Comparison of ENCODE assay signal across 30 mouse cellular contexts in the genomic region with DNA sequence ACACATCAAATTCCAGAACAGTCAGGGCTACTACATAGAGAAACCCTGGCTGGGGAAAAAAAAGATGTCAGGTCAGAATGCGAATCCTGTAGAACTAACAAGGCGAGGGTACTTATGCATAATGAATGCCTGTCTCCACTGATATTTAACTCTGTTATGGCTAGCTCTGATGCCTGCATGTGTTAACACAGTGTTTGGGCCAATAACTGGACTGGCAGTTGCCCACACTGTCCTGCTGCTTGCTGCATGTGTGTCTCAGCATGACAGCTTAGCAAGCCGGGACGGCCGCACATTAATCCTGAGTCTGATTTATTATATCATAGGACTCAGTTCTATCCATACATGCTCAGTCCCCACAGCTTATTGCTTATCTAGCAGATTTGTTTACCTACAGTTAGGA. TPM values are rescaled to one million over a fixed set of nuclear protein-coding genes. Genes with fewer than 3 reads are reported as not detected.
"Had no signal": no experiment of that assay in that cellular context is flagged by ENCODE, and none has a peak within 500 bp of the region (broad histone marks: within the 10 kb centered on the region; RNA-seq: fewer than 3 reads in every experiment).

No protein-coding gene starts in this region.

- H3K27ac ChIP-seq: gastrocnemius, adult 2 months; heart, embryonic 13.5 days; heart, embryonic 15.5 days; hindbrain, embryonic 10.5 days; hindbrain, embryonic 12.5 days; hindbrain, embryonic 14.5 days; intestine, embryonic 15.5 days; layer of hippocampus, adult 2 months; limb, embryonic 13.5 days; limb, embryonic 15.5 days; liver, embryonic 12.5 days; liver, embryonic 14.5 days had no signal

- H3K36me3 ChIP-seq: heart, embryonic 13.5 days; heart, embryonic 15.5 days; hindbrain, embryonic 10.5 days; hindbrain, embryonic 12.5 days; intestine, embryonic 15.5 days; limb, embryonic 13.5 days; limb, embryonic 15.5 days; liver, embryonic 12.5 days had no signal

- DNase-seq: gastrocnemius, adult 2 months; gastrocnemius, postnatal 10 days; gastrocnemius, postnatal 25 days; heart, adult 18-20 months; heart, postnatal 4 days; kidney, adult 18-20 months; kidney, adult 8-10 months; kidney, postnatal 10 days; kidney, postnatal 25 days; kidney, postnatal 4 days; layer of hippocampus, postnatal 36 days had no signal

- H3K9me3 ChIP-seq: heart, embryonic 13.5 days; heart, embryonic 15.5 days; hindbrain, embryonic 10.5 days; hindbrain, embryonic 12.5 days; intestine, embryonic 15.5 days; limb, embryonic 13.5 days; limb, embryonic 15.5 days; liver, embryonic 12.5 days had no signal

- H3K4me3 ChIP-seq: gastrocnemius, adult 2 months; heart, embryonic 13.5 days; heart, embryonic 15.5 days; hindbrain, embryonic 10.5 days; hindbrain, embryonic 12.5 days; intestine, embryonic 15.5 days; layer of hippocampus, adult 2 months; limb, embryonic 13.5 days; limb, embryonic 15.5 days; liver, embryonic 12.5 days had no signal

- H3K4me1 ChIP-seq: heart, embryonic 13.5 days; heart, embryonic 15.5 days; intestine, embryonic 15.5 days; limb, embryonic 13.5 days; limb, embryonic 15.5 days; liver, embryonic 12.5 days had no signal

- H3K27me3 ChIP-seq: heart, embryonic 13.5 days; heart, embryonic 15.5 days; hindbrain, embryonic 12.5 days; intestine, embryonic 15.5 days; limb, embryonic 13.5 days; liver, embryonic 12.5 days had no signal

RNA-seq across cellular contexts. Expression of gene Scimp, which starts 1.3 kb away (rescaled TPM):
- total RNA-seq: gastrocnemius, adult 2 months; gastrocnemius, postnatal 10 days; gastrocnemius, postnatal 25 days; gastrocnemius, postnatal 4 days; granulocyte monocyte progenitor cell, adult 5-6 weeks; heart, postnatal 4 days; layer of hippocampus, adult 2 months; layer of hippocampus, postnatal 10 days; layer of hippocampus, postnatal 36 days; left cerebral cortex, adult 18-20 months; left cerebral cortex, postnatal 14 days; left cerebral cortex, postnatal 36 days had no signal
- polyA plus RNA-seq: hindbrain, embryonic 10.5 days; hindbrain, embryonic 12.5 days; hindbrain, embryonic 14.5 days; kidney, embryonic 14.5 days; limb, embryonic 11.5 days had no signal
